Mouse (Mus musculus) CD4-positive, CD25-positive, alpha-beta regulatory T cell, adult 4 months (primary cell): ENCODE data around the gene Klc4. TPM values are rescaled to one million over a fixed set of nuclear protein-coding genes. Genes with fewer than 3 reads are reported as not detected.
A peak's percentile ranks its signal among the peaks of the same experiment; 100 is the strongest.

ENCODE experiments used
- ATAC-seq: one replicate; pipeline ENCODE4 v1.8.0; 2017
- polyA plus RNA-seq, 2 experiments: library from polyadenylated mRNA; unstranded; fragments of 100-300 nt; shearing (Covaris generic); gene quantifications; one replicate each; pipeline ENCODE4 v1.2.1; 2017

Gene Klc4
- polyA plus RNA-seq, 2 experiments from 2014 or later = 13.6 to 14.7 TPM

DNA sequence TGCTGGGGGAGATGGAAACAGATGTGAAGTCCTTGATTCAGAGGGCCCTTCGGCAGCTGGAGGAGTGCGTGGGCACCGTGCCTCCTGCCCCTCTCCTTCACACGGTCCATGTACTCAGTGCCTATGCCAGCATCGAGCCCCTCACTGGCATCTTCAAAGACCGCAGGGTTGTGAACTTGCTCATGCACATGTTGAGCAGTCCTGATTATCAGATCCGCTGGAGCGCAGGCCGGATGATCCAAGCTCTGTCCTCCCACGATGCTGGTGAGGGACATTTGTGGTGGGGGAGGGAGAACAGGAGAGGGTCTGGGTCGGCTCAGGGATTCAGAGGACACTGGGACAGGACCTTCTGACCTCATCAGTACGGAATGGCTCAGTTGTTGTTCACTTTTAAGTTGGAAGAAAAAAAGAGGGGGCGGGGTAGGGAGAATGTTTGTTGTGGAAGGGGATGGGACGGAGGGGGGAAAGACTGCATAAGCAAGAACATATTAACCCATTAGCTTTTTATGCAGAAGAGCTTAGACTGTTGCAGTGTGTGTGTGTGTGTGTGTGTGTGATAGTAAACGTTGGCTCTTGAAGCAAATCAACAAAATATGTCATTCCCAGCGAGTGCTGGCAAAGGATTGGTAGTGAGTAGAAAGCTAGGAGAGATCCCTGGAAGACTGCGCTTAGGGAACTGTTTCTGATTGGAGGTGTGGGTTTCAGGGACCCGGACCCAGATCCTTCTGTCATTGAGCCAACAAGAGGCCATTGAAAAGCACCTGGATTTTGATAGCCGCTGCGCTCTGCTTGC, 6.1 kb upstream of the Klc4 start:
- no peak for ATAC-seq

- no peak for ATAC-seq
Measured at GRCm38 (mm10) chr17:46651292-46651691, 5.5 kb upstream of the Klc4 start.

- ATAC-seq = peak; percentile 75
Measured at GRCm38 (mm10) chr17:46650232-46651031, 4.6 kb upstream of the Klc4 start, which contains the start of gene Cul7. TSS of gene Cul7 (plus strand) at chr17:46650337.

- no peak for ATAC-seq
Measured at GRCm38 (mm10) chr17:46649811-46650210, 4.0 kb upstream of the Klc4 start.

DNA sequence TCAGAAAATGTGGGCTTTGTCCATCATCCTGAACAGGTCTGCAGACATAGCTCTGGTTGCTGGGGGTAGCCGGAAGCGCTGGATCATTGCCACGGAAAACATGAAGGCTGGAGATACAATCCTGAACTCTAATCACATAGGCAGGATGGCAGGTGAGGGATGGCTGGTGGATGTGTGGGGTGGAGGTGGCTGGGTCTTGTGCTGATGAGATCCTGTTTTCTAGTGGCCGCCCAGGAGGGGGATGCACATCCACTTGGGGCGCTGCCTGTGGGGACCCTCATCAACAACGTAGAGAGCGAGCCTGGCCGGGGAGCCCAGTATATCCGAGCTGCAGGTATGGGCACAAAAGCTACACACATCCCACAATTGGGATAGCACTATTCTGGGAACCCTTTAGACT, 2.6 kb upstream of the Klc4 start:
- ATAC-seq = no peak

- ATAC-seq = no peak
Measured at GRCm38 (mm10) chr17:46647279-46647678, 1.5 kb upstream of the Klc4 start.

- no peak for ATAC-seq
Measured at GRCm38 (mm10) chr17:46646322-46646662, 470 bp upstream of the Klc4 start.

DNA sequence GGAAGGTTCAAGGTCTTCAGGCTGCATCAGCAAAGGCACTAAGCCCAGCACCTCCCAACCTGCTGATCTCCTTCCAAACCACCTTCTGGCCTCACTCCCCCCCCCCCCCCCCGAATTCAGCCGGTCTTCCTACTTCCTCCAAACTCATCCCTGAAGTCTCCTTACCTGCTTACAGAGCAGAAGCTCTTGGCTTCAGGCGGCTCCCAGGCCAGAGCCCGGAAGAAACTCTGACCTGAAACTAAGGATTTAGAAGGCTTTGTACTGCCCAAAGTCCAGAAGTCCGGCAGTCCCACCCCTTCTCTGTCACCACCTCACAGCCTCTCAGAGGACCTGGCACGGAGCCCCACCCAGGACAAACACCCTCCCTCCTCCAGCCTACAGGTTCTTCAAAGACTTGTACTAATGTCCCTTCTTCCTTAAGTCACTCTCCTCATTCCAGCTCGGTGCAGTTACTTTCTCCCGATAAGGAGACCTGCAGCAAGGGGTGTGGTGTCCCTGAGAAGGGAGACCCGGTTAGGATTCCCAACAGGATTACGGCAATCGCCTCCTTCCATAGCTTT, 826 bp downstream of the Klc4 start:
- ATAC-seq = no peak

- ATAC-seq = no peak
Measured at GRCm38 (mm10) chr17:46644152-46644805, 1.5 kb downstream of the Klc4 start.

DNA sequence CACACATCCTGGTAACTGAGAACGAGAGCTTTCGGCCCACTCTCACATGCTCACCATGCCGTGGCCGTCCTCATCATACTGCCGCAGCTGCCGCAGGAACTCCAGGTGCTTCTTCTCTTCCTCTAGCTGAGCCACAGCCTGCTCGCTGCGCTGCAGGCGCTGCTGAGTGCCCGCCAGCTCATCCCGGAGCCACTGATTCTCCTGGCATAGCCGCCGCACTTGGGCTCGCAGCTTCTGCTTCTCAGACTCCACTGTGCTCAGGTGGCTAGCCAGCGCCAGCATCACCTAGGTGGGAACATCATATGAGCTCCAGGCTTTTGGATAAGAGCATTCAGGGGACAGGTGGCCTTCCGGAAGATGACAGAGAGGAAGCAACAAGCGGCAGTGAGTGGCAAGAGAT, 3.8 kb downstream of the Klc4 start:
- ATAC-seq = no peak

DNA sequence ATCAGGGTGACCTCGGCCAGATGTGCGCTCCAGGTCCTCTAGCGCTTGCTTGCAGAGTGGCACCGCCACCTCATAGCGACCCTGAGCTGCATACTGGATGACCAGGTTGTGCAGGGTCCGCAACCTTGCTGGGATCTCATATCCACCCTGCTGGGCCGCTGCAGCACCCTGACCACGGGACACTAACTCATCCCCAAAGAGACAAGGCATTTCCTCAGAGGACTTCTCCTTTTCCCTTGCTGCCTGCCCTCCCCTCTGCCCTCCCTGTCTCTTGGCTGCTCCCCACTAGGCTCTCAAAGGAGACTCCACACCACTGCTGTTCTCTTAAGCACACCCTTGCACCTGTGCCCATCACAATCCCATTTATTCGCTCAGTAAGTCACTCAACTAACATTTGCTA, 5.9 kb downstream of the Klc4 start:
- no peak for ATAC-seq

DNA sequence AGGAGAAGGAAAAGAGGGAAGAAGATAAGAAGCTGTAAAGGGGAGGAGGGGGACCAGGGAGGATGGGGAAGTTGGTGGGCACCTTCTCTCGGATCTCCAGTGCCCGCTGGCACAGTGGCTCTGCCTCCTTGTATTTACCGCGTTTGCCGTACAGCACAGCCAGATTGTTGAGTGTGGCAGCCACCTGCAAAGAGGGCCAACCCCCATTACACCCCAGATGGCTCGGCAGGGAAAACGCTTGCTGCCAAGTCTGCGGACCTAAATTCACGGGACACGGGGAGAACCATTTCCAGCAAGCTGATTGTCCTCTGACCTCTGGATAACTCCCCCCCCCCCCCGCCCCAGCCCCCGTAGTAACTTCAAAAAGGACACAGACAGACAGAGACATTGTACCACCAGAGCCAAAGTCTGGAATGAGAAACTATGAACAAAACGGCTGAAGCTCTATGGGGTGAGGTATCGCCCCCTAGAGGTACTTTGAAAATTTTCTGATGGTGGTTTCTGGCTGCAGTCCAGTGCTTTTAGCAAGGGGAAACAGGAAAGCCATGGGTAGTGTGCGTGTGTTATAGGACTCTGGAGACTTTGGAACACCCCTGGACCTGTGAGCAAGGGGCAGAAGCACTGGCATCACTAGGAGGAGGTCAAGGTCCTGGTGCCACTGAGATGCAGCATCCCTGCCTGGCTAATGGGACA, 8.8 kb downstream of the Klc4 start:
- ATAC-seq = peak; percentile 57

- ATAC-seq = no peak
Measured at GRCm38 (mm10) chr17:46629685-46630441, 16.0 kb downstream of the Klc4 start.

GRCm38 (mm10) chr17:46628791-46629684, 16.8 kb downstream of the Klc4 start, which contains the start of gene Ptk7:
TSS of gene Ptk7 (minus strand) at chr17:46629504.
- ATAC-seq = no peak

DNA sequence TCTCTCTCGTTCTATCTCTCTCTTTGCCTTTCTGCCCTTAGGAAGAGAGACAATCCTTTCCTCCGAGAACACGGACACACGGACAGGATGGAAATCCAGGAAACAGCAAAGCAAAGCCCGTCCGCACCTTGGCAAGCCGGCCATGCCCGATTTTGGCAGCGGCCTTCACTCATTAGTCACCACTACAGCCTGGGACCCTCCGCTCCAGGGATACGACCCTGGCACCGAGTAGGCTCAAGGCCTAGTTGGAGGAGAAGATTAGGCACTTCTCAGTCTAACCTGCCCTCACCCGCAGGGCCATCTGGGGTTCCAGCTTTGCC, 17.4 kb downstream of the Klc4 start:
- ATAC-seq = no peak

DNA sequence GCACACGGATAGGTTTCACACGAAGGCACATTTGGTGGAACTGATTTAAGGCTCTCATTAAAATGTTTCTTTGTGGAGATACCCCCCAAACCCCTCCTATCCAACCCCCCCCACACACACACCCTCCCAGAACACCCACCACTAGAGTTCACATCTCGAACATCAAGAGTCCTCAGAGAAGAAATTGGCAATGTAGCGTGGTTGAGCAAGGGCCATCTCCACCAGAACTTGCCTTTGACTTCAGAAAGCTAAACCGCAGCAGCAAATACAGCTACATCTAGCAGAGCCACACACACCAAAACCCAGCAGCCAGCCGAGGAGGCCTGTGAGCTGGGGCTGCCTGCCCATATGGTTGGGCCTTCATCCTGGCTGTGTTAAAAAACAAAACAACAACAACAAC, 18.4 kb downstream of the Klc4 start:
- no peak for ATAC-seq

- ATAC-seq = no peak
Measured at GRCm38 (mm10) chr17:46624598-46624997, 21.2 kb downstream of the Klc4 start.

DNA sequence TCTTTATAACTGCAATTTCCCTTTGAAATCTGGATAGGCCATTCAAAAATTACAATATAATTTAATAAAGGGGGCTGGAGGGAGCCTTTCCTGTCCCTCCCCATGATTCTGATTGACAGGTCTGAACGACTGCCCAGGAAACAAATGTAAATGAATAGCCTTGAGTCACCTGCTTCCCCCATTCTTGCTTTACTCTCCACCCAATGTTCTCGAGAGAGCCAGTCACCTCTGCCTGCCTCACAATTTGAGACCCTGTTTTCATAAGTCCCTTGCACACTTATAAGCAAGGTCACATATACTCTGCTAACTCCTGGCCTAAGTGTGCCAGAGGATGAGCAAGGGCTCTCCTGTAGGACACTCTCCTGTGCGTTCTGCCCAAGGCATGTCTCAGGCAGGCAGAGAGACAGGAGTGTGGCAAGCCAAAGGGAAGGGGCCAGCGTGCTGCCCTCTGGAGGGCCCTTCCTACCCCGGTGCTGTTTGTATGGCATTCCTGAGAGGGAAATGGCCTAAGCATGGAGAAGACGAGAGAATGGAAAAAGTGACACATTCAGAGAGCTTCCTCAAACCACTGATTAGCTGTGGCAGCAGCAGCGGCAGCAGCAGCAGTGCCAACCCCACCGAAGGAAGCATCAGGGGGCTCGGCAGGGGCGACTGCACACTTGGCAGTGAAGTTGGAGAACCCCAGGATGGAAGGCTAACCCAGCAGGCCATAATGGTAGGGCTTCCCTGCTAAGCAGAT, 21.8 kb downstream of the Klc4 start:
- no peak for ATAC-seq

DNA sequence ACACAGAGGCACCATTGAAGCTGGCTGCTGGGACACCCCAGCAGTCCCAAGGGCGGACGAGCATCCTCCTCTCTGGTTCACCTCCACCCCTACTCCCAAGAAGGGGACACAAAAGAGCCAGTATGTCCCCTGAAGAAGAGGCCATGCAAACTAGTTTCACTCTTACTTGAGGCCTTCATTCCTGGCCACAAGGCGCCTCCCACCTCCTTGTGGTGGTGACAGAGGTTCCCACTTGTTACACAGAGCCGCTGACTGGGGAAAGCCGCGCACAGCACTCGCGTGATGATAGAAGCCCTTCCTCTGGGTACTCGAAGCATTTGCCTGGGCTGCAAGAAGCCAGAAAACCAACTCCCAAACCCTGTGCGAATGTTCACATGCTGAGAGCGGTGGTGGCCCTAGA, 23.6 kb downstream of the Klc4 start:
- ATAC-seq = no peak

GRCm38 (mm10) chr17:46621324-46621723, 24.5 kb downstream of the Klc4 start:
- ATAC-seq = no peak
